Mouse (Mus musculus): ENCODE results near the gene Ctnnb1.

- TF ChIP-seq CTCF (IDR thresholded peaks at IDR 0.05; ENCODE audit: control insufficient read depth, insufficient read depth, insufficient read length): no peak
- no peak for TF ChIP-seq MAX (IDR thresholded peaks at IDR 0.05)
- TF ChIP-seq USF1 (IDR thresholded peaks at IDR 0.05; ENCODE audit: low read depth): no peak
- no peak for TF ChIP-seq FOSL1 (IDR thresholded peaks at IDR 0.05; ENCODE audit: insufficient read depth, low read length, poor library complexity, severe bottlenecking)
- TF ChIP-seq MYOG (IDR thresholded peaks at IDR 0.05; ENCODE audit: control insufficient read depth, extremely low read depth, insufficient read length): no peak
Observed at GRCm38 (mm10) chr9:120930811-120931210, 1.8 kb downstream of the Ctnnb1 start.

All from C2C12 (cell line).